Mouse (Mus musculus) adrenal gland, adult (tissue): ENCODE measurements around the gene Atp6ap1.

Experiments used
- DNase-seq, 2 experiments: peaks; one replicate each; pipeline ENCODE4 v3.0.0; 2022 to 2023; ENCODE audit warnings: low spot score in 1 of 2; ENCODE audit not compliant: inconsistent age in 2 of 2

The Atp6ap1 gene

DNA sequence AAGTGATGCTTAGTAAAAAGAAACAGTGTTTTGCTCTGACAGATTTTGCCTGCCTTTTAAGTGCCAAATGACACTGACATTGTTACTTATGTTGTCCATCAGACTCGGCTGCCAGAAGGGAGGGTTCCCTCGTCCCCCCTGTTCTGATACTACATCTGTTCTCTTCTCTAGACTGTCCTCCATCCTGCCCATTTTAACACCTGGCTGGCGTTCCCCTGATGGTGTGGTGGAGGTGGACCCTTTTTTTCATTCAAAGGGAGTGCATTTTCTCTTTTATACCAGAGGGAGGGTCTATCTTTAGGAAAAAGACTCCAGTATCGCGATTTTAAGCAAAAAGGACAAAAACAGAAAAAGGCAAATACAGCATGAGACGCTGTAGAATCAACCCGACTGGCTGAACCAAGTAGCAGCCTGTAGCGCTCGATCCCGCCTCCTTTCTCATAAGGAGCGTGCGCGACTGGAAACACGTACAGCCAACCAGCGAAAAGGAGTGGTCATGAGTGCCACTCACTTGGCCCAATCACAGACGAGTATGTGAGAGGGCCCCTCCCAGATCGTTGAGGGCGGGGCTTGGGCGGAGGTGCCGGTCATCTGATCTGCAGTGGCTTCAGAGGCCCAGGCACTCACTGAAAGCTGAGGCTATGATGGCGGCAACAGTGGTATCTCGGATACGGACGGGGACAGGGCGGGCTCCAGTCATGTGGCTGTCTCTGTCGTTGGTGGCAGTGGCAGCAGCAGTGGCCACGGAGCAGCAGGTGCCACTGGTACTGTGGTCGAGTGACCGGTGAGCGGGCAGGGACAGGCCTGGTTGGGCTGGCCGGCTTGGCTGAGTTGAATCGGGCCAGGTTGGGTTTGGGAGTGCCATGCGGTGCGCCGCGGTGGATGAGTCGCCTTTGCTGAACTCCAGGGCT lies at the start of gene Atp6ap1:
Atp6ap1 (plus strand) TSS at position 560 of the 911 bp plus-strand sequence.
- DNase-seq = peak; percentile 94 to 97

DNA sequence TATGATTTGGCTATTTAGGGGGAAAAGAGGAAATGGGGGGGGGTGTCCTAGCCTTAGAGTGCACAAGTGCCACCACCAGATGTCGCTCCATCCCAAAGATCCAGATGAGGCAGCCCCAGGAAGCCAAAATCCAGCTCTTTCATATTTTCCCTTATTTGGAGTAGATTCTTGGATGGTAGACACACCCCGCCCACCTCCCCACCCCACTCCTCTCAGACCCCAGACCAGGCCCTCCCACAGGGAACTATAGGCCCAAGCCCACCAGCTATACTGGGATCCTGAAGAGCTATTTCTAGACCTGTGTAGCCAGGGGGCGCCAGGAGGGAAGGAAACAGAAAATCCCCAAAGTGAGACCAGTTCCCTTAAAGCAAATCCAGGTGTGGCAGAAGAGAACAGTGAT lies 48.2 kb upstream of the Atp6ap1 start:
- peak; percentile 54 to 84 for DNase-seq

DNA sequence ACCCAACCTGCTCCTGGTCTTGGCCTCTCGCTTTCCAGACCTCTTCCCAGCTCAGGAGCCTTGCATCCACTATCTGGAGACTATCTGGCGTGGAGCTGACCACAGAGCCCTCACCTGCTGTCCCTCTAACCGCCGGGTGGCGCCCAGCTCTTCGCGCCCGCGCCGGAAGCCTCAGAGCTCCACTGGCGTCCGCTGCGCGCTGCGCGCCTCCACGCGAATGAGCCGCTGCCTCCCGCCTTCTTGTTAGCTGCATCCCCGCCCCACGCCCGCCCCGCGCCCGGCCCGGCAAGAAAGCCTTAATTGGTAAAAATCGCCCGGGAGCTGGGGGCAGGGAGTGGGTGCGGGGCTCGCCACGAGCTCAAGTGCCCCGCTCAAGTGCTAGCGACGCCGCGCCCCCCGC lies 47.3 kb upstream of the Atp6ap1 start, which contains the start of gene Flna:
Flna (minus strand) TSS at position 206 of the 400 bp plus-strand sequence.
- peak; percentile 75 to 87 for DNase-seq

DNA sequence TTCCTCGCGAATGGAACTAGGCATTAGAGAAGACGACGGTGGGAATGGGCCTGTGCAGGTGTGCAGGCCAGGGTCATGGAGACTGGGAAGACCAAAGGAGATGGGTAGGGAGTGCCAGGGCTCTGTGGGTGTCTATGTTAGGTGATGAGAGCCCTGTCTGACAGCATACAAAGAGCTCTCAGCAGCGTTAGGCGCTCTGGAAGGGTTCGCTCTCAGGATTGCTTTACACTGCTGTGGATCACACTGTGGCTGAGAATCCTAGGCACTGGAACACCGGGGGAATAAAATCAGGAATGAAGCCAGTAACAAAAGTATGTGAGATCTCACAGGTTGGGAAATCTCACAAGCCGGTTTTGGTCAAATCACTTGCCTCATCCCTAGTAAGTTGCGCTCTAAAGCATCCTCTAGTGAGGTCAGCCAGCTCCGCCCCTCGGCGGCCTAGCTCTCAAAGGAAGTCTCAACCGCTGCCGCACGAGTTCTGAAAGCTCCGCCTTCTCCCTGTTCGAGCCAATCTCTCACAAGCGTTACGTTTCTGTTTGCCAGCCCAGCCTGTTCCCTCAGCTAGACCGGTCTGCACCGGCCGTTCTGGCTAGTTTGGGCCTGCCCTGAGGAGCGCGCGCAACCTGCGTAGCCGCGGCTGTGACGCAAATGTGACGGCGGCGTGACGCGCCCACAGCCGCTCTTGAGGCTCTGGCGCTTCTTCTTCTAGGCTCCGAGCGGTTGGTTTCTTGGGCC lies 42.6 kb upstream of the Atp6ap1 start, which contains the start of gene Emd:
Emd (plus strand) TSS at position 535 of the 735 bp plus-strand sequence.
- peak; percentile 92 to 95 for DNase-seq

DNA sequence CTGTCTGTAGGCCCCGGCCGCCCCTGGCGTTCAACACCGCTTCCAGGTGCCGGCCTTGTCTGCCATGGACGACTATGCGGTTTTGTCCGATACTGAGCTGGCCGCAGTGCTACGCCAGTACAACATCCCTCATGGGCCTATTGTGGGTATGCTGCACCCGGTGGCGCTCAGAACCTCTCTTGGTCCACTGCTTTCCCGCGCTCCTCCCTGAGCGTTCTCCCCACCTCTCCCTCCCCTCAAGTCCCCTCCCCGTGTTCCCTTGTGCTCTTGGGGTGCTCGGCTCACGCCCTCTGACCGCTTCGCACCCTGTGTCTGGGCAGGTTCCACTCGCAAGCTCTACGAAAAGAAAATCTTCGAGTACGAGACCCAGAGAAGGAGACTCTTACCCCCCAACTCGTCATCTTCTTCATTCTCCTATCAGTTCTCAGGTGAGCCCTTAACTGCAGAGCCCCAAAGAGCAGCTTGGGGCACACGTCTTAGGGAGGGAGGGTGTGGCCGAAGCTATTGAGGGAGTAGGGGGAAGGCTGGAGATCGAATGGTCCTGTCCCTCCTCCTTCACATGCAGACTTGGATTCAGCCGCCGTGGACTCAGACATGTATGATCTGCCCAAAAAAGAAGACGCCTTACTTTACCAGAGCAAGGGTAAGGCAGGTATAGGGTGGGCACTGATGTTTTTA lies 41.9 kb upstream of the Atp6ap1 start:
- DNase-seq = peak in 1 of 2 experiments; percentile 14

DNA sequence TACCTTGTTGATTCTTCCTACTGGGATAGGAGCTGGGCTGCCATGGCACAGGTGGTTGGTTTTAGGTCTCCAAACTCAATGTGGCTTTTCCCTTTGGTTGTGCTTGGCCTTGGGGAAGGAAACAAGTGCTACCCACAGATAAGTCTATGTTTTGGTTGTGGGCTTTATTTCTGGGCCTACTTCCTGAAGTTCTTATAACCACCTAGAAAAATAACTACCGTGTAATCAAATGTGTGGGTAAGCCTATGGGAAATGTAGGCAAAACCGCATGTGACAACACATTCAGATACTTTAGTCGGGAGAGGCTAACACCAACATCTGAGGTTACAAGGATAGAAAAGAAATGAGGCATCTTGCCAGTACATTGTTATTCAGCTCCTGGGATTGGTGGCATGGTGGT lies 39.2 kb upstream of the Atp6ap1 start:
- DNase-seq = no peak

DNA sequence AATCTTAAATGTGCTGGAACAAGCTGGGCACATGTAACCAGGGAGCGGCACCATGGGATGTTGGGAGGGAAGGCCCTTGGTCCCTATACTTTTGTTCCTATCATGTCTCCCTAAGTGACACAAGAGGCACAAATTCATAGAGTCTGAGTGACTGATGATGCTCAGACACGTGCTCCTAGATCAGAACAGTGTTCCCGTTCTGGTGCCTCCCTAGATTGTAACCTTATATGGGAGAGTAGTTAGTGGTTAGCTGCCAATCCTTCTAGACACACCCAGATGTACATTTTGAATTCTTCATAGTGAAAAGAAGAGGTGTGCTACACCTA lies 27.2 kb upstream of the Atp6ap1 start:
- no peak for DNase-seq

DNA sequence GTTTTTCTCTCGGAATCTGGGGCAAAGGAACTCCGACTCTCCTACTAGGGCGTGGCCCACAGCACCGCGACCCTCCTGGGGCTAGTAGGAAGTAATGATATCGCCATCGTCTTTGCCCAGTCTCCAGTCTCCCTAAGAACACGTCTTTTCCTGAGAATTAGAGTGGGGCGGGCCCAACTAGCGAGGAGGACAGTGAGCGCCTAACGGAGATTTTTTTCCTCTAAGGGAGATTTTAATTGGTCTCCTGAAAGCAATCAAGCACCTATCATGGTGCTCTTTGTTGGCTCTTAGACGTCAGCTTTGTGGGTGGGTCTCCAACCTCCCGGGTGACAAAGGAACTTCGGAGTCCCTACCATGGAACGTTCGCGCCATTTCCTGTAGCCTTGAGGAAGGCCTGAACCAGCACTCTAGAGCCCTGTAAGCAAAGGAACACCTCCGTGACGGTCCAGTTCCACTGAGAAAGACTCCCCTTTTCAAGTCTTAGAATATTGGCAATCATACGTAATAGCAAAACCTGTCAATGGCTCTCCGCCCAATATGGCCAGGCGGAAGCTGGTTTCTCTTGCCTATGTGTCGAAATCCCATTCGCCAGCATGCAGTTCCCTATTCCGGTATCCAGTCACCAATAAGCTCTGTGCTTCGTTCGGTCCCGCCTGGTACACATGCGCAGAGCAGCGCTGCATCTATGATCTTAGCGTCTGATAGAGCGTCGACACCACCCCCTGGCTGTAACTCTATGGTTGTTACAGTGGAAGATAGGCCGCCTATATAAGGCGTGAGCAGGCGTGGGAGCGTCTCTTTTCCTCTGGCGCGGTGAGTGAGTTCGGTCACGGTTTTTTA lies 26.6 kb upstream of the Atp6ap1 start, which contains the start of gene Rpl10:
Rpl10 (plus strand) TSS at position 751 of the 840 bp plus-strand sequence.
- DNase-seq = peak; percentile 94 to 96

DNA sequence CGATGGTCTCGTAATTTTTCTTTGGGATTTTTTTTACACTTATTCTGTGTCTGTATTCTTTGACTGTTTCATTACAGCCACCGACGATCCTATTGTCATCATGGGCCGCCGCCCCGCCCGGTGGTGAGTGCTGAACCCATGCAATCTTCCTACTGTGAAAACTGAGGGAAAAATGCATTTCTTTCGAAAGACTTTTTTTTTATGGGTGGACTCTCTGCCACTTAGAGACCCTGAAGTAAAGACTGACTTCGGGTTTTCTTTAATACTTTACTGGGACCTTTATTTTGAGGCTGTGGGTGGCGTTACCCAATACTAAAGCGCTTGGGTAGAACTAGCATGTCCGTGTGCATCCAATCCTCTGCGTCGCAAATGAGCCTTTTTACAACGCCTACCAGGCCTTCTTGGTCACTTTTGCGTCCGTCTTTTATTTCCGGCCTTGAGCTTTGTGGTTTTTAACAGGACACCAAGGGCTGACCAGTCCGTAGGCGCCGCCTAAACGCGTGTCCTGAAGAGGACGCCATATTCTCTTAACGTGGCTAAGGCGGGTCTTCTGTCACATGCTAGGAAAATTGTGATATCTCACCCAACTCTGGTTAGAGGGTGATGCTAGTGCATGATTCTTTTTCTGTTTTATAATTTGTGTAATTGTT lies 25.9 kb upstream of the Atp6ap1 start:
- DNase-seq = peak; percentile 56 to 78

DNA sequence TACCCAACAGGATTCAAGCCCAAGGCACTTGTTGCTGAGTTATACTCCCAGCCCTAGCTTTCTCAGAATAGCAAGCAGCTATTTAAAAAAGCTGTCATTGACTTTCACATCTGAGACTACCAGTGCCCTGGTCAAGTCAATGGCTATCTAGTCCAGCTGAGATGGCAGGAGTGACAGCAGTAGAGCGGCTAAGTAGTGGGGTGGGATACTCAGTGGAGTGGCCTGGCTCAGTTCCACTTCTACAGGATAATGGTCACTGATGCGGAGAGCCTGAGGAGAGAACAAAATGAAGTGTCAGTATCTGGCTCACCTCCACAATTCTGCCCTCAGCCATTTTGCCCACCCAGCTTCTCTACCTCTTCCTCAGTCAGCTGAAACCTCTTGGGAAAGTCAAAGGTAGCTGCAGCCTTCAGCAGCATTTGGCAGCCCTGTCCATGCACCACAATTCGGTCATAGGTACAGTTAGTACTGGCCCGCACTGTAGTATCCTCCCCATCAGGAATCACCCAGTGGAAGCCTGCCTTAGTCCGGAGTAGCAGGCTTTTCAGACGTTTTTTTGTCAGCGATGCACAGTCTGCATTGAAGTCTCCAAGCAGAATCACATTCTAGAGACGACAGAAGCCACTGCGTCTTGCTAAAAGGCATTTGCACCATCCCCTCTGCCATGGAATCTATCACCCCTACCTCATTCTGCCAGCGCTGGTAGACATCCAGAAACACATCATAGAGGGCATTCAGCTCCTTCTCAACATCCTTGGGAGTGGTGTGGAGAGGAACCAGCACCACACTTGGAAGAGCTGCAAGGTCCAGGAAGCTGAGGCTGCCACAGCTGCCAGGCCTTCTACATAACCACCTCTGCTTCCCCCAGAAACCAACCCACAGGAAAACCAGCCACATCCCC lies 23.2 kb upstream of the Atp6ap1 start:
- DNase-seq = peak in 1 of 2 experiments; percentile 32

DNA sequence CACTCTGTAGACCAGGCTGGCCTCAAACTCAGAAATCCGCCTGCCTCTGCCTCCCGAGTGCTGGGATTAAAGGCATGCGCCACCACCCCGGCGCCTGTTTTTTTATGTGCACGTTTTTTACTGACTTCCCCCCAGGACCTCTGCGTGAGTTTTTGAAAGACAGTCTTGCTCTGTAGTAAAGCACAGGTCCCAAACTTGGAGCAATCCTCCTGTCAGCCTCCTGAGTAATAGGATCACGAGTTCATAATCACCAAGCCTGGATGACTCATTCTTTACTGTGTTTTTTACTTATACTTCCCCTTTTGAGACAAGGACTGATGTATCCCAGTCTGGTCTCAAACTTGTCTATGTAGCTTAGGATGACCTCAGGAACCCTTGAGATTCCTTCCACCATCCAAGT lies 19.0 kb upstream of the Atp6ap1 start:
- DNase-seq = no peak

DNA sequence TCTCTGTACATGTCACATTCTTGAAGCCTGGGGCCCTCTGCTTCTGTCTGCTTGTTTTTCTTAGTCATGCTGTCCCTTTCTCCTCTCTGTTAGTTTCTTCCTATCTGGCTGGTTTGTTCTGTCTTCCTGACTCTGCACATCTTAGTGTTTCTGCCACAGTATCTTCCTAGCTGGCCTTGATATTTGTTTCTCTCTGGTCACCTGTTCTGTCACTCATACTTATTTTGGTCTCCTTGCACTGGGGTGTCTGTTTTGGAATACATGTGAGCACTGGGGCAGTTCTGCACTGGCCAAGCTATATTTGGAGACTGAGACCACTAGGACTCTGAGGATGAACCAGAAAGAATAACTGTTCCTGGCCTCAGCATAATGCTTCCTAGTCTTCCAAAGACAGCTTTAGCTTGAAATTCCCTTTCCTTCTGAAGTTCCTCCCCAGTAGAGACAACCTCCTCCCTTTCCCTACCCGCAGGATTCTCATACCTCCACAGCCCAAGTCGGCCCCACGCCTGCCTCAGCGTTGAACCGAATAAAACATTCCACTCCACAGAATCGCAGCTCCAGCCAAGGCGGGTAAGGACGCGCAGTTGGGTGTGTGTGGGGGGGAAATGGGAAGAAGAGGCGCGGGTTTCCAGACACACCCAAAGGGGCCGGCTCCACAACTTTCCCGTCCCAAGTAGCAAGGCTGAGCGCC lies 15.7 kb upstream of the Atp6ap1 start:
- no peak for DNase-seq

DNA sequence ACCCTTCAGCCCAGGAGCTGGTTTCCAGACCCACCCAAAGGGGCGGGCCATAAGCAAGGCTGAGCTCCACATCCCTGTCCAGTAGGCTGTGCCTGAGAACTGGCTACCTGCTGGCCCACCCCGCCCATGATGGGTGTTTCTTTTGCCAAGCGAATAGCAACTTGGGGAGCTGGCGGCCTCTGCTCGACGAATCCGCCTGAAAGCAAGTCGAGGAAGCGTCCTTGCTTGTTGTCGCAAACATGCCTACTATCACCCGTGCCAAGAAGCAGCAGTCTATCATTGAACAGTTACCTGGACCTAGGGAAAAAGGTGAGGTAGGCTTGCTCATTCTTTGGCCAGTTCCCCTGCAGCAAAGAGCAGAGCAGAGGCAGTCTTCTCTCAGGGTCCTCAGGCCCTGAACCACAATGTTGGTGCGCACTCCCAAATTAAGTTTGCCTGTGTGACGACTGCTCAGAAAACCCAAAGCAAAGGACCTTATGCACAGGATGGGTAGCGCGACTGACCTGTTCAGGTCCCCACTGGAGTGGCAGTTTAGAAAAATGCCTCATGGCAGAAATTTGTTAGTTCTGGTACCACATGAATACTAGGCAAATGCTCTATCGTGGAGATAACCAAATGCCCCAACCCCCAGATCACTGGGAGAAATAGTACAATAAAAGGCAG lies 15.0 kb upstream of the Atp6ap1 start, which contains the start of the genes Taz and Dnase1l1:
Taz (plus strand) TSS at position 181 of the 663 bp plus-strand sequence.
Dnase1l1 (minus strand) TSS at position 606 of the 663 bp plus-strand sequence.
- peak; percentile 88 to 93 for DNase-seq

DNA sequence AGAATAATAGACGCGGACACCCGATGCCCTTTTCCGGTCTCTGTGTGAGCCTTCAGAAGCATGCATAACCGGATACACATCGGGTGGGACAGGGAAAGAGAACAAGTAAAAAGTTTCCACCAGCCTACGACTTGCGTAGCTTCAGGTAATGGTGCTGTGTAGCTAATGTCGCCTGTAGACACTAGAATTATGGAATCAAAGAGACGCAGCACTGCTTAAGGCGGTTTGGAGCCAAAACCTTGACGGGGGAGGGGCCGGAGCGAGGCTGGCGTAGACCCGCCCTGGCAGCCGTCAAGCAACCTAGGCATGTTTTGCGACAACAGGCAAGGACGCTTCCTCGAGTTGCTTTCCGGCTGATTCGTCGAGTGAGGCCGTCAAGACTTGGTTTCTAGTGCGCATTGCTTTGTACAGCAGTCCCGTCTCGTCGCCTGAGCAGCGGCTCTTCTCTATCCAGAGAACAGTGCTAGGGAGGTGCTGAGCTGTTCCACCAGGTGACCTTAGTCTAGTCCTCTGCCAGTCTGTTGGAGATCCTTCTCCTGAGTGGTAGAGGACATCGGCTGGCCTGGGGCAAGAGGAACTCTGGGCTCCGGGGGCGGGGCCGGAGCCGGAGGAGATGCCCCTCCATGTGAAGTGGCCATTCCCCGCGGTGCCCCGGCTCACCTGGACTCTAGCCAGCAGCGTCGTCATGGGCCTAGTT lies 14.4 kb upstream of the Atp6ap1 start:
- peak; percentile 89 to 95 for DNase-seq

DNA sequence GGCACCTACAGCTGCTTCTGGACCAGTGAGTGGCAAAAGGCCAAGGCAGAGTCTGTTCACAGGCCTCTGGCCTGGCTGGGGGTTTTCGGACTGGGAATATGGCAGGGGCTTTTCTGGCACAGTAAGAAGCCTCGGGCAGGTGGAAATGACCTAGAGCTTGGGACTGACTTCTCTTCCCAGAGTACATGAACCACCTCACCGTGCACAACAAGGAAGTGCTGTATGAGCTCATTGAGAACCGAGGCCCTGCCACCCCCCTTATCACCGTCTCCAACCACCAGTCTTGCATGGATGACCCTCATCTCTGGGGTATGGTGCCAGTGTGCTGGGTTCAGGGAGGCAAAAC lies 13.8 kb upstream of the Atp6ap1 start:
- no peak for DNase-seq

DNA sequence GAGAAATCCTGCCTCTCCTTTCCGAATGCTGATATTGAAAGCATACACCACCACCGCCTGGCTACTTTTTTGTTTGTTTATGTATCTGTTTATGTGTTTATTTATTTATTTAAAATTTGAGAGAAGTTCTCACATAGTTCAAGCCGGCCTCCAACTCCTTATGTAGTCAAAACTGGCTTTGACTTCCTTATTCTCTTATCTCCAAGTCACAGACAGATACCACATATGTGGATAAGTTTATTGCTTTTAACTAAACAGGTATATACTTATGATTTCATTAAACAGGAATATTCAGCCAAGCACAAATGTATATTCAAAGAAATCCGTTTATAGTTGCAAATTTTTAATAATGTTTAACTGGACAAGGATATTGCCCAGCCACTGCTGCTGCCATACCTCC lies 3.5 kb upstream of the Atp6ap1 start:
- no peak for DNase-seq

DNA sequence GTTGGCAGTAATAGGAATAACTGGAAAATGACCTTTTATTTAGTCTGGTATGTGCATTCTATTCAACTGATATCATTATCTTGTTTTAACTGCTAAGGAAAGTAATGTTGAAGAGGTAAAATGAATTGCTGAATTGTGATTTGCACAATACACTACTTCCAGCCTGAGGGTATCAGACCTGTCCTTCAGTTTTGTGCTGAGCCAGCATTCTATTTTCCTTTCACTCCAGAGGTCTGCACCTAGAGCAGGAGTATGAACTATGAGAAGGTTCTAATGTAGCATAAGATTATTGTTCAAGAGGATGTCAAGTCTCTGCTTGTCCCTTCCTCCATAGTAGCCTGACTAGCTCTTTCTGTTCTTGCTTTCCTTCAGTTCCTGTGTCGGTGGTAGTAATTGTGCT lies 1.5 kb downstream of the Atp6ap1 start:
- DNase-seq = no peak
